Mouse (Mus musculus) limb, embryonic 13.5 days (tissue): Measurements from ENCODE around the gene Gphb5. TPM values are rescaled to one million over a fixed set of nuclear protein-coding genes. Genes with fewer than 3 reads are reported as not detected.
"Not testable (repeated sequence)": the region's sequence is repeated elsewhere in the genome, so short reads cannot be mapped to it uniquely, and the experiment has no call there.

Experiments used
- ATAC-seq: fragments of 200-750 bp; cut with Nextera tagmentation; 2 replicates; pipeline ENCODE4 v1.8.0; 2017; ENCODE audit warnings: low read depth, moderate number of reproducible peaks, moderate TSS enrichment; ENCODE audit not compliant: low FRiP score
- H3K27ac ChIP-seq: fragments of 300-500 bp; sonication (generic); 2 replicates; pipeline ENCODE4 v1.5.1; 2015; ENCODE audit warnings: inconsistent platforms, mild to moderate bottlenecking, moderate library complexity
- H3K27me3 ChIP-seq: fragments of 300-500 bp; sonication (generic); 2 replicates; pipeline ENCODE4 v1.6.1; 2015; ENCODE audit warnings: mild to moderate bottlenecking, inconsistent platforms
- H3K36me3 ChIP-seq: fragments of 300-500 bp; sonication (generic); 2 replicates; pipeline ENCODE4 v1.6.1; 2015; ENCODE audit warnings: inconsistent platforms, mild to moderate bottlenecking, moderate library complexity
- H3K4me1 ChIP-seq: fragments of 300-500 bp; sonication (generic); 2 replicates; pipeline ENCODE4 v1.6.1; 2015; ENCODE audit warnings: inconsistent platforms
- H3K4me2 ChIP-seq: fragments of 300-500 bp; sonication (generic); replicated peaks from 2 replicates; pipeline ENCODE4 v1.6.1; 2015; ENCODE audit warnings: inconsistent platforms, mild to moderate bottlenecking, moderate library complexity
- H3K4me3 ChIP-seq: fragments of 300-500 bp; sonication (generic); 2 replicates; pipeline ENCODE4 v1.5.1; 2015; ENCODE audit warnings: moderate library complexity, mild to moderate bottlenecking, inconsistent platforms
- H3K9ac ChIP-seq: fragments of 300-500 bp; sonication (generic); 2 replicates; pipeline ENCODE4 v1.6.1; 2015; ENCODE audit warnings: mild to moderate bottlenecking, inconsistent platforms
- H3K9me3 ChIP-seq: fragments of 300-500 bp; sonication (generic); 2 replicates; pipeline ENCODE4 v1.6.1; 2016; ENCODE audit warnings: inconsistent platforms
- WGBS: fragments of 180-500 bp; shearing (Covaris S2); methylation state at CpG from one replicate; pipeline ENCODE4 v1.1.7; 2015; 5-methylcytosine and 5-hydroxymethylcytosine counted together
- polyA plus RNA-seq: library from polyadenylated mRNA; unstranded; fragments of >200 nt; fragmentation: Nextera tagmentation; extraction: Ambion mirVana; gene quantifications from 2 replicates; pipeline ENCODE4 v1.2.1, GENCODE M21; 2015

The Gphb5 gene
- polyA plus RNA-seq, result not detected in 2 replicates

GRCm38 (mm10) chr12:75416681-75417080, at the start of gene Gphb5:
Gene Gphb5 (minus strand): TSS chr12:75416781.
- ATAC-seq, result no peak
- Histone ChIP-seq H3K4me3 (no peak within 1 kb of the TSS), H3K27ac (no peak within 1 kb of the TSS), H3K27me3 (no peaks in the 10 kb centered on the region), H3K36me3 (no peaks in the 10 kb centered on the region), H3K4me1 (no peaks in the 10 kb centered on the region), H3K4me2 (no peak within 1 kb of the TSS), H3K9ac (no peak within 1 kb of the TSS), H3K9me3 (no peaks in the 10 kb centered on the region)
- 87% methylated on average over 4 of the region's 4 CpGs for WGBS

- Histone ChIP-seq H3K9ac (no peak overlapping the region), H3K36me3 (peaks cover 57% of the 10 kb centered on the region), H3K4me3 (no peak overlapping the region), H3K27me3 (no peaks in the 10 kb centered on the region), H3K27ac (no peak overlapping the region), H3K4me2 (no peak overlapping the region), H3K4me1 (peaks cover 26% of the 10 kb centered on the region), H3K9me3 (no peaks in the 10 kb centered on the region)
- ATAC-seq, result no peak
- 86% methylated on average over 7 of the region's 7 CpGs for WGBS
Observed at GRCm38 (mm10) chr12:75466206-75466605, 49.6 kb upstream of the Gphb5 start.

DNA sequence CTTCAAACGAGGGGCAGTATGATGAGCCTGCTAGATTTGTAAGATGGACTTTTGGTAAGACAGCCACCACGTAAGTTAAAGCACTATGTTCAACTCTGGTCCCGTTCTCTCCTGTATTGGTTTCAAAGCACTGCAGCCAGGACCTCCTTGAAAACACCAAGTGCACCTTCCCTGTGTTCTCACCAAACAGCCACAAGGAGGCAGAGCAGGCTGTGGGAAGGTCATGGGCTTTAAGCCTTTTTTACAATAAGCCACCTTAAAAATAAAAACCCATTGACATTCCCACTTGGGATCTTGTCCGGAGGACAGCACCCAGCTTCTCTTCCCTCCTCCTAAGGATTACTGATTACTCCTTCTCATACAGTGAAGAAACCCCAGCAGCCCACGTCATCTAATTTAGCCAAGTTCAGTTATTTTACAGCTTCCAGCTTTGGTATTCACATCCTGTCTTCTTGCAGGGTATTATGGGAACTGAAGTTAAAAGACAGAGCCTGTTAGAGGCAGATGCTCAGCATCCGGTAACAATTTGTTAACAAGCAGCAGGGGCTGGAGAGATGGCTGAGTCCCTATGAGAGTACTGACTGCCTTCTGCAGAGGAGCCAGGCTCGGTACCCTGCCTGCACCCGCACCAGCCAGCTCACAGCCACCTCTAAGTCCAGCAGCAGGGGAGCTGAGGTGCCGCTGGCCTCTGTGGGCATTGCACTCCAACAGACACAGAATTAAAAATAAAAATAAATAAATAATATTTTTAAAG, 47.6 kb upstream of the Gphb5 start:
- Histone ChIP-seq H3K27me3 (no peaks in the 10 kb centered on the region), H3K27ac (no peak overlapping the region), H3K4me3 (no peak overlapping the region), H3K9me3 (no peaks in the 10 kb centered on the region), H3K36me3 (peaks cover 73% of the 10 kb centered on the region), H3K4me1 (peaks cover 15% of the 10 kb centered on the region), H3K4me2 (no peak overlapping the region), H3K9ac (no peak overlapping the region)
- ATAC-seq, result no peak
- 57% methylated on average over 9 of the region's 9 CpGs for WGBS

GRCm38 (mm10) chr12:75460561-75460960, 44.0 kb upstream of the Gphb5 start:
- H3K36me3 ChIP-seq, result peaks cover 83% of the 10 kb centered on the region
- H3K4me1 ChIP-seq, result no peaks in the 10 kb centered on the region
- H3K4me3 ChIP-seq, result no peak overlapping the region
- WGBS, result 92% methylated on average over 5 of the region's 5 CpGs
- H3K9ac ChIP-seq, result no peak overlapping the region
- H3K9me3 ChIP-seq, result no peaks in the 10 kb centered on the region
- H3K4me2 ChIP-seq, result no peak overlapping the region
- no peak for ATAC-seq
- no peaks in the 10 kb centered on the region for H3K27me3 ChIP-seq
- H3K27ac ChIP-seq, result no peak overlapping the region

DNA sequence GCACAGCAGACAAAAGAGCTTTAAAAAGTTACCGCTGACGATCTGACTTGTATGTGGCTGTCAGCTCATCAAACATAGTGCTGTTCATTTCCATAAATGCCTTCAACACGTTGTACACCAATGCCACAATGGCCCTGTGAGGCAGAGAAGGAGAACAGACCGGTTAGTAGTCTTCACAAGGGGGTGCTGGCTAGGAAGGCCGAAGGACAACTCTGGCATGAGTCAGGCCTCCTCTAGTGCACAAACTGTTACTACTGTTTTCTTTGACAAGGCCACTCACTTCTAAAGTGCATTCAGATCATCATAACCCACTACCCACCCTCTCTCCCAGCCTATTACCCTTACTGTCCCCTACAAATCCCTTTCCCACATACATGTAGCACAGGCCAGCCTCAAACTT, 43.1 kb upstream of the Gphb5 start:
- no peak for ATAC-seq
- WGBS, result 92% methylated on average over 5 of the region's 5 CpGs
- Histone ChIP-seq H3K4me1 (no peaks in the 10 kb centered on the region), H3K9ac (no peak overlapping the region), H3K27me3 (no peaks in the 10 kb centered on the region), H3K27ac (no peak overlapping the region), H3K4me3 (no peak overlapping the region), H3K9me3 (no peaks in the 10 kb centered on the region), H3K36me3 (peaks cover 74% of the 10 kb centered on the region), H3K4me2 (no peak overlapping the region)

DNA sequence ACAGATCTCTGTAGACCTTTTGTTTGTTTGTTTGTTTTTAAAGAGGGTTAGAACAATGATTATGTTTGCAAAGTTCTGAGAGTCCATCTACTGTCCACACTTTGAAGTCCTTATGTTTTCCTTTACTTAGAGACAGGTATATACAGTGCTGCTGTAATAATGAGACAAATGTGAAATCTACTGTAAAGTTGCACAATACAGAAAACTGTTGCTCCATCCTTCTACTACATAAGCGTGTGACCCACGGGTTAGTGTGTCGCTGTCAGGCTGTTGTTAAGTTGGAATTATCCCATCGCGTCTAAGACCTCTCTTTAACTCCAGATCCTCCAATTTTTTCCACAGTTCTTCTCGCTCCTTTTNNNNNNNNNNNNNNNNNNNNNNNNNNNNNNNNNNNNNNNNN, 36.9 kb upstream of the Gphb5 start:
- Histone ChIP-seq H3K9me3 (no peaks in the 10 kb centered on the region), H3K36me3 (peaks cover 50% of the 10 kb centered on the region)
- WGBS, result 94% methylated on average over 6 of the region's 6 CpGs

DNA sequence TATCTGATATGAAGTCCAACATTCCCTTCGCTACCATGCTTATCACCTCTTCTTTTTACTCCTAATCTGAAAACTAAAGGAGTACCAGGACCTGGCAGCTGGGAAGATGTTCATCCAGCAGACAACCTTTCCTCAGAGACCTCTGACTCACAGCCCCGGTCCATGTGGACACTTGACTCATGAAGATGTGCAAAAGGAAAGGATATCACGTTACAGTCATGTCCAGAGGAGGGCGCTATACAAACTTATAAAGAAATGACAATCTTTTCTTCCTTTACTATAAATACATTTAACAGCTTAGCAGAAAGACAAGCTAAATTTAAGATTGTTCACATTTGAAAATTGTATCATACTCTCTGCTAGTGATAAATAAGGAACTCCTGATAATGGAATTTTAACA, 36.4 kb upstream of the Gphb5 start:
- WGBS, result 79% methylated on average over 4 of the region's 4 CpGs
- no peaks in the 10 kb centered on the region for H3K27me3 ChIP-seq
- ATAC-seq, result no peak
- H3K36me3 ChIP-seq, result peaks cover 45% of the 10 kb centered on the region
- no peak overlapping the region for H3K27ac ChIP-seq
- H3K9ac ChIP-seq, result no peak overlapping the region
- H3K4me1 ChIP-seq, result no peaks in the 10 kb centered on the region
- no peak overlapping the region for H3K4me3 ChIP-seq
- H3K9me3 ChIP-seq, result no peaks in the 10 kb centered on the region
- H3K4me2 ChIP-seq, result no peak overlapping the region

More for the DNA sequence above, 36.9 kb upstream of the Gphb5 start:
- ATAC-seq, result no peak
- Histone ChIP-seq H3K9ac (no peak overlapping the region), H3K4me2 (no peak overlapping the region), H3K4me1 (no peaks in the 10 kb centered on the region), H3K27ac (no peak overlapping the region), H3K4me3 (no peak overlapping the region), H3K27me3 (no peaks in the 10 kb centered on the region)

DNA sequence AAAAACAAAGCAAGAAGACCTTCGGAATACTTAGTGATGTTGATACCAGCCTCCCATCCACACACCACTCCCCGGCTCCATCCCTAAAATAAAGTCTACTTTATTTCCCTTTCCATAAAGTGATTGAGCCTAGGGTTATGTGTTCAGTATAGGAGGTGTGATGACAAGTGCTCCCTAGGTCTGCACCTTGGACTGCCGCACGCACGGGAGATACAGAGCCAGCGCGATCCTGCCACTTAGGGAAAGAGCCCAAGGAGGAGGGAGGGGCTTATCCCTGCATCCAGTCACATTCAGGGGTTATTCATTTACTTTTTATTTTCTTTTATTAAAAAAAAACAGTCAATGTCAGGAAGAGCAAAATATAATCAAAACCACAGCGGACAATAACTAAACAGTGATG, 34.0 kb upstream of the Gphb5 start:
- no peak overlapping the region for H3K27ac ChIP-seq
- H3K27me3 ChIP-seq, result no peaks in the 10 kb centered on the region
- peaks cover 29% of the 10 kb centered on the region for H3K36me3 ChIP-seq
- H3K4me1 ChIP-seq, result no peaks in the 10 kb centered on the region
- no peak overlapping the region for H3K4me3 ChIP-seq
- WGBS, result 94% methylated on average over 8 of the region's 8 CpGs
- H3K9ac ChIP-seq, result no peak overlapping the region
- no peak overlapping the region for H3K4me2 ChIP-seq
- no peak for ATAC-seq
- H3K9me3 ChIP-seq, result no peaks in the 10 kb centered on the region

DNA sequence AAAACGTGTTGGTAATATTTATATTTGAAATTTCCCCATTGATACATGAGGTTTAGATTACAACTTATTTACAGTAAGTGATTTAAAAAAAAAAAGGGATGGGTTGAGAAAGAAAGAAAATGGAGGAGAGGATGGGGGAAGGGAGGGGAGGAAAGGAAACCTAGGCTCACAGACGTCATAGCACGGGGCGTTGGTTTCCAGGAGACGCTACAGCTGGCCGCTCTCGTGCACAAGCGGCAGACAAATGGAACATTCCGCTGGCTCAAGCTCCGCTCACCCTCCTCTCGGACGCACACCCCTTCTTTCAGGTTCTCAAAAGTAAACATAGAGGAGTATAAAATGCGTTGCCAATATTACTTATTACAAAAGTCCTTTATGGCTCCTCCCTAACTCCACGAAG, 33.4 kb upstream of the Gphb5 start:
- Histone ChIP-seq H3K4me1 (no peaks in the 10 kb centered on the region), H3K4me3 (no peak overlapping the region), H3K36me3 (peaks cover 29% of the 10 kb centered on the region), H3K4me2 (no peak overlapping the region), H3K9me3 (no peaks in the 10 kb centered on the region), H3K27me3 (no peaks in the 10 kb centered on the region), H3K9ac (no peak overlapping the region), H3K27ac (no peak overlapping the region)
- no peak for ATAC-seq
- WGBS, result 83% methylated on average over 14 of the region's 14 CpGs

DNA sequence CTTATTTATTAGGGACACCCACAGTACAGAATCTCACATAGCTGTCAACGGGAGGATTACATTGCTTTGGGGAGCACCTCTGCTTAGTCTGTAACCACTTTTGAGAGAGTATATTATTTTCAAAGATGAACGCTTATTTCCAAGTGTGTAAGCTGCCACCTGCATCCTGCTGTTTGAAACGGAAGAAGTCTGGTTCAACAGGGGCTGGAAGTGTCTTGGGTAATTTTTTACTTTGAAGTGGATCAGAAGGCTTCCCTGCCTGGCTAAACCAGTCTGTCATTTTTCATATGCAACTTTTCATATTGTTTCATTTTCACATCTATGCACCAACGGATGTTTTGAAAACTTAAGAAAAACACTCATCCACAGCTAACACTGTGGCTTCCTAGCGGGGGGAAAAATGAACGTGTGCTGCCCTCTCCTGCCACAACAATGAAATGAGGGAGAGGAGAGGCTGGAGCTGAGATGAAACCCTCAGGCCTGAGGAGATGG, 32.9 kb upstream of the Gphb5 start:
- no peak overlapping the region for H3K4me2 ChIP-seq
- peaks cover 29% of the 10 kb centered on the region for H3K36me3 ChIP-seq
- H3K27me3 ChIP-seq, result no peaks in the 10 kb centered on the region
- no peaks in the 10 kb centered on the region for H3K4me1 ChIP-seq
- no peak overlapping the region for H3K27ac ChIP-seq
- no peaks in the 10 kb centered on the region for H3K9me3 ChIP-seq
- 73% methylated on average over 6 of the region's 6 CpGs for WGBS
- no peak overlapping the region for H3K4me3 ChIP-seq
- no peak for ATAC-seq
- no peak overlapping the region for H3K9ac ChIP-seq

- no peak for ATAC-seq
- no peaks in the 10 kb centered on the region for H3K9me3 ChIP-seq
- H3K27me3 ChIP-seq, result no peaks in the 10 kb centered on the region
- no peak overlapping the region for H3K9ac ChIP-seq
- no peak overlapping the region for H3K27ac ChIP-seq
- peaks cover 28% of the 10 kb centered on the region for H3K36me3 ChIP-seq
- no peaks in the 10 kb centered on the region for H3K4me1 ChIP-seq
- H3K4me3 ChIP-seq, result no peak overlapping the region
- WGBS, result 73% methylated on average over 5 of the region's 5 CpGs
- no peak overlapping the region for H3K4me2 ChIP-seq
Observed at GRCm38 (mm10) chr12:75448921-75449320, 32.3 kb upstream of the Gphb5 start.

DNA sequence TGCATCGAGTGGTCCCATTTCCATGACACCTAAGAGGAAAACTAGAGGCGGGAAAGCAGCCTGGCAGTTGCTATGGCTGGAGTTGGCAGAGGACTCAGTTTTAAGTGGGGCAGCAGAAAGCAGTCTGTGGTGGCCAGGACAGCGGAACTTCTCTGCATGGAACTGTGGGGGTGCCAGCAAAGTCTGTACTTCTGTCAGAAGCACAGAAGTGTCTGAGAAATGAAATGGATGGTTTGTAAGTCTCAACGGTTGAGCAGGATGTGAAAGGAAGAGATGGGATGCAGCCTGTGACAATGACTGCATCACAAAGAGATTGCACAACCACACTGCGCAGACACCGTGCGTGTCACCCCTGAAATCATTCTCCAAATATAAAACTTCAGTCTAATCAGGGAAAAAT, 29.7 kb upstream of the Gphb5 start:
- no peaks in the 10 kb centered on the region for H3K27me3 ChIP-seq
- peaks cover 5% of the 10 kb centered on the region for H3K36me3 ChIP-seq
- no peaks in the 10 kb centered on the region for H3K9me3 ChIP-seq
- H3K4me3 ChIP-seq, result no peak overlapping the region
- no peaks in the 10 kb centered on the region for H3K4me1 ChIP-seq
- no peak overlapping the region for H3K27ac ChIP-seq
- 89% methylated on average over 7 of the region's 7 CpGs for whole genome bisulfite sequencing
- no peak for ATAC-seq
- H3K9ac ChIP-seq, result no peak overlapping the region
- no peak overlapping the region for H3K4me2 ChIP-seq

DNA sequence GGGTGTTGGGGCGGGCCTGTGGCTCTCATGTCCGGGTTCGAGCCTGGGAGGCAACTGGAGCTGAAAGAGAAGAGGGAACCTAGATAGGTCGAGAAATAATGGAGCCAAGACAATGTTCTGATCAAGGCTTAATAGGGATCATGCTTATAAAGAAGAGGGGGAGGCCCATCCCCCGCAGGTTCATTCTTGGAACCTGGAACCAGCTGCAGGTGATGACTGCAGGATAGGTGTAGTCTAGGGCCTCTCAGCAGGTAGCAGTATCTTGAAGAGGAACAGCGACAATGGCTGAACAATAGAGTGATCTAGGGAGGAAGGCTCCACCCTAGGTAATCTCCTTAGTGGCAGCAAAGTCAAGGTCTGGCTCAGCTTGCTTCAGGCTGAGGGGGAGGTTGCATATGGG, 15.8 kb upstream of the Gphb5 start:
- H3K4me3 ChIP-seq, H3K27ac ChIP-seq, H3K9ac ChIP-seq, H3K9me3 ChIP-seq, ATAC-seq, H3K36me3 ChIP-seq, H3K4me2 ChIP-seq, H3K27me3 ChIP-seq, H3K4me1 ChIP-seq: not testable (repeated sequence)
- WGBS, result 84% methylated on average over 6 of the region's 6 CpGs
